Mouse (Mus musculus): ENCODE results near the gene Sdsl. TPM values are rescaled to one million over a fixed set of nuclear protein-coding genes. Genes with fewer than 3 reads are reported as not detected.
A peak's percentile ranks its signal among the peaks of the same experiment; 100 is the strongest.

Gene Sdsl
- 1.2 and 1.6 TPM in 2 replicates for polyA plus RNA-seq (2014; fragmentation: Nextera tagmentation; extraction: Ambion mirVana)

GRCm38 (mm10) chr5:120472770-120473169 lies at the start of gene Sdsl:
TSS of gene Sdsl (minus strand) at chr5:120472810.
- ATAC-seq (ENCODE audit: low read depth) (no peak), DNase-seq (ENCODE audit: low spot score) (no peak)
- Histone ChIP-seq H3K27me3 (replicated peaks; ENCODE audit: control insufficient read depth, insufficient read depth, low read length) (no peaks in the 10 kb centered on the region), H3K36me3 (ENCODE audit: control insufficient read depth, insufficient read depth, low read length) (no peaks in the 10 kb centered on the region), H3K9ac (ENCODE audit: low read depth, low read length) (no peak within 1 kb of the TSS), H3K4me1 (ENCODE audit: control insufficient read depth, insufficient read depth, low read length) (no peaks in the 10 kb centered on the region), H3K27ac (replicated peaks; ENCODE audit: low read depth, low read length) (no peak within 1 kb of the TSS), H3K9me3 (ENCODE audit: control insufficient read depth, low read length) (no peaks in the 10 kb centered on the region), H3K4me3 (ENCODE audit: low read depth, low read length) (no peak within 1 kb of the TSS), H3K4me2 (ENCODE audit: low read depth, low read length) (no peak within 1 kb of the TSS)
- whole genome bisulfite sequencing, result 79% methylated on average over 8 of the region's 8 CpGs

DNA sequence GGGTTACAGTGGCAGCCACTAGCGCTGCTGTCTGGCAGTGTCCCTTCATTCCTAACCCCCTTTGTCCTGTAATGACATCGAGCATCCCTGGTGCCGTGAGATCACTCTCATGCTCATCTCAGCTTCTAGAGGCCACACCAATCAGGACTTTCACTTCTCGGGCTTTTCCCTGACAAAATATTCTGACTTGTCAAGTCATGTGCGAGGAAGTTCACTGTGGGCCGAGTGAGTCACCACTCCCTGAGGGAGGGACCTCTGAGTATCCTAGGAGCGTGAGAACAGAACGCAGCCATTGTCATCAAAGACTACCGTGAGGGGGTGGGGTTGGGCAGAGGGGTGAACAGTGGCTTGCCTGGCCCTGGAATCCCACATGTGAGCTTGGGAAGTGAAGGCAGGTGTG lies 44.9 kb upstream of the Sdsl start:
- H3K27me3 ChIP-seq (replicated peaks; ENCODE audit: control insufficient read depth, insufficient read depth, low read length), result no peaks in the 10 kb centered on the region
- H3K27ac ChIP-seq (replicated peaks; ENCODE audit: low read depth, low read length), result no peak overlapping the region
- H3K9ac ChIP-seq (ENCODE audit: low read depth, low read length), result no peak overlapping the region
- H3K4me2 ChIP-seq (ENCODE audit: low read depth, low read length), result no peak overlapping the region
- H3K36me3 ChIP-seq (ENCODE audit: control insufficient read depth, insufficient read depth, low read length), result peaks cover 7% of the 10 kb centered on the region; the same call in 1 of the 2 replicates
- H3K4me1 ChIP-seq (ENCODE audit: control insufficient read depth, insufficient read depth, low read length), result peaks cover 14% of the 10 kb centered on the region
- 48% methylated on average over 9 of the region's 9 CpGs for WGBS
- peak; percentile 59 for DNase-seq (ENCODE audit: low spot score)
- H3K4me3 ChIP-seq (ENCODE audit: low read depth, low read length), result no peak overlapping the region
- ATAC-seq (ENCODE audit: low read depth), result no peak
- no peaks in the 10 kb centered on the region for H3K9me3 ChIP-seq (ENCODE audit: control insufficient read depth, low read length)

DNA sequence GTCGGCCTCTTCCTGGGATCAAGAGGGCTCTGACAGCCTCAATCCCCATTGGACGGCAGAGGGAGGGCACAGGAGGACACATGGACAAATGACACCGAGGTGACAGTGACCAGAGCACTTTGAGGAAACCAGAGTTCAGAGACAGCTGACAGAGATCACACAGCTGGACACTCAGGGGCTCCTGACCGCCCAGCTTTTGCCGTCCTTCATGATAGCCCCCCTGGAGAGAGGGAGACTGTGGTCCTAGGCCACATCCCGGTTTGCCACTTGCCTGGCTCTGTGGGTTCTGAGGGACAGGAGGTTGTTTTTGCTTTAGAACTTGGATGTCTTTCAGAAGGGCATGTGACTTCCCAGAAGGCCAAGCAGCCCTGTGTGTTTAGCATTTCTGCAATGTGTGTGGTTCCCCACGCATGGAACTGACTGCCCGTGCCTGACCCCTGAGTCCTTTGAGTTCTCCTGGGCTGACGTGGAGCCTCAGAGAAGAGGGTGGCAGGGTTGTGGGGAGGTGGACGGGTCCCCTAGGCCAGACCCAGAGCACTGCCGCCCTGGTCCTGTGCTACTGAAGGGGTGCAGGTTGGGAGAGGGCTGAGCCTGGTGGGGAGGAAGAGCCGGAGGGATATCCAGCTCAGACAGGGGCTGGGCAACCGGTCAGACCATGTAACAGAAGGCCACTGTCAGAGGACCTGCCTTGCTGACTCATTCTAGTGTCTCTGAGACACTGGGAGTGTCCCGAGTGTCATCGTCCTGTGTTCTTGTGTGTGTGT lies 43.8 kb upstream of the Sdsl start:
- H3K27ac ChIP-seq (replicated peaks; ENCODE audit: low read depth, low read length), result no peak overlapping the region
- 55% methylated on average over 15 of the region's 15 CpGs for WGBS
- peaks cover 18% of the 10 kb centered on the region for H3K4me1 ChIP-seq (ENCODE audit: control insufficient read depth, insufficient read depth, low read length)

DNA sequence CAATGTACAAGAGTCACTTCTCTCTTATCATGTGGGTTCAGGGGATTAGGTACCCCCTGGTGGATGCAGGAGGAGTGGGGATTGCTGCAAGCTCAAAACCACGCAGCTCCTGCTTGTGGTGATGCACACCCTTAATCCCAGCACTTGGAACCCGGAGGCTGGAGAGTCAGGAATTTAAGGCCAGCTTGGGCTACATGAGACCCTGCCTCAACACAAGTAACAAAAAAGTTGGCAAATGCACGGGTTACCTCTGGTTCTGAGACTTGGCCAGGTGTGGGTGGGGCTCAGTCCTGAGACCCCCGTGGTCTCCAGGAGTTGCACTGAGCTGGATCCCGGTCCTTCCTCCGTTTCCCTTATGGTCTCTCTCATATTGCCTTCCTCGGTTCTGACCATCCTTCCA lies 42.8 kb upstream of the Sdsl start:
- Histone ChIP-seq H3K9me3 (ENCODE audit: control insufficient read depth, low read length) (no peaks in the 10 kb centered on the region), H3K4me1 (ENCODE audit: control insufficient read depth, insufficient read depth, low read length) (peaks cover 19% of the 10 kb centered on the region), H3K9ac (ENCODE audit: low read depth, low read length) (peak overlapping the region; percentile 37; the same call in 1 of the 2 replicates), H3K4me2 (ENCODE audit: low read depth, low read length) (peak overlapping the region; percentile 18; the same call in 1 of the 2 replicates), H3K27ac (replicated peaks; ENCODE audit: low read depth, low read length) (peak overlapping the region; percentile 68), H3K4me3 (ENCODE audit: low read depth, low read length) (no peak overlapping the region), H3K36me3 (ENCODE audit: control insufficient read depth, insufficient read depth, low read length) (no peaks in the 10 kb centered on the region), H3K27me3 (replicated peaks; ENCODE audit: control insufficient read depth, insufficient read depth, low read length) (0 out of 2 replicates have a peak, but pooled peaks cover 5% of the 10 kb centered on the region)
- WGBS, result 69% methylated on average over 7 of the region's 7 CpGs
- DNase-seq (ENCODE audit: low spot score), result no peak
- no peak for ATAC-seq (ENCODE audit: low read depth)

More for the DNA sequence above, 43.8 kb upstream of the Sdsl start:
- ATAC-seq (ENCODE audit: low read depth) (no peak), DNase-seq (ENCODE audit: low spot score) (no peak)
- no peak overlapping the region; the same call in 1 of the 2 replicates for H3K9ac ChIP-seq (ENCODE audit: low read depth, low read length)
- H3K36me3 ChIP-seq (ENCODE audit: control insufficient read depth, insufficient read depth, low read length), result no peaks in the 10 kb centered on the region; the same call in 1 of the 2 replicates
- no peaks in the 10 kb centered on the region for H3K9me3 ChIP-seq (ENCODE audit: control insufficient read depth, low read length)
- no peak overlapping the region for H3K4me3 ChIP-seq (ENCODE audit: low read depth, low read length)
- no peak overlapping the region for H3K4me2 ChIP-seq (ENCODE audit: low read depth, low read length)
- H3K27me3 ChIP-seq (replicated peaks; ENCODE audit: control insufficient read depth, insufficient read depth, low read length), result 0 out of 2 replicates have a peak, but pooled peaks cover 5% of the 10 kb centered on the region

- Histone ChIP-seq H3K9me3 (ENCODE audit: control insufficient read depth, low read length) (no peaks in the 10 kb centered on the region), H3K27me3 (replicated peaks; ENCODE audit: control insufficient read depth, insufficient read depth, low read length) (0 out of 2 replicates have a peak, but pooled peaks cover 5% of the 10 kb centered on the region), H3K4me1 (ENCODE audit: control insufficient read depth, insufficient read depth, low read length) (peaks cover 19% of the 10 kb centered on the region), H3K36me3 (ENCODE audit: control insufficient read depth, insufficient read depth, low read length) (no peaks in the 10 kb centered on the region), H3K27ac (replicated peaks; ENCODE audit: low read depth, low read length) (peak overlapping the region; percentile 68), H3K4me3 (ENCODE audit: low read depth, low read length) (no peak overlapping the region), H3K4me2 (ENCODE audit: low read depth, low read length) (peak overlapping the region; percentile 18; the same call in 1 of the 2 replicates), H3K9ac (ENCODE audit: low read depth, low read length) (0 out of 2 replicates have a peak overlapping the region, but pooled peaks have one; percentile 8)
- WGBS, result 9% methylated on average over 4 of the region's 4 CpGs
- DNase-seq (ENCODE audit: low spot score) (peak; percentile 86), ATAC-seq (ENCODE audit: low read depth) (0 out of 2 replicates have a peak, but pooled peaks have one; percentile 26)
These were observed 42.1 kb upstream of the Sdsl start for GRCm38 (mm10) chr5:120514754-120515153.

DNA sequence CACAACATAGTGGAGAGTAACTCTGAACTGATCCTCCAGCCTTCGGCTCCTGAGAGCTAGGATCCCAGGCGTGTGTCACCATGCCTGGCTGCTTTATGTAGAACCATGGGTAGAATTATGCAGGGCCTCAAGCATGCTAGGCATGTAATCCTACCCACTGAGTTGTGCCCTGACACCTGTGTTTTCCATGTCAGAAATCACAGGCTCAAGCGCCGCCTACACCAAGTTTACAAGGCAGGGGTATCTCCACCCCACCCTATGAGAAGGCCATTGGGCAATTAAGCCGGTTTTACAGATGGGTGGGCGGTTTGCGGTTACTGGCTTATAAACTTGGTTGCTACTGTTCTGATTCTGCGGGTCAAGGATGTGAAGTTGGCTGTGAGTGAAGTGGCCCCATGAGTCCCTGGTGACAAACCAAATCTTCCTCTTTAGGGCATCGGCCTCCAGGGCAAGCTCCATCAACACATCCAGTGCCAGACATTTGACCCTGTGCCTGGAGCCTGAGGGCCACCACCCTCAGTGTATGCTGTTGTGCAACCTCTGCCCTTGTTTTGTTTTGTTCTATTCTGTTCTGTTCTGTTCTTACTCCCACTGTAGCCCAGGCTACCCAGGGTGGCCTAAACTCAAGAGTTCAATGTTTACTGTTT lies 41.5 kb upstream of the Sdsl start:
- no peak overlapping the region for H3K4me2 ChIP-seq (ENCODE audit: low read depth, low read length)
- no peaks in the 10 kb centered on the region for H3K36me3 ChIP-seq (ENCODE audit: control insufficient read depth, insufficient read depth, low read length)
- no peak overlapping the region for H3K4me3 ChIP-seq (ENCODE audit: low read depth, low read length)
- peak; percentile 37 for ATAC-seq (ENCODE audit: low read depth)
- 82% methylated on average over 9 of the region's 9 CpGs for WGBS
- peak; percentile 71 for DNase-seq (ENCODE audit: low spot score)
- 0 out of 2 replicates have a peak, but pooled peaks cover 5% of the 10 kb centered on the region for H3K27me3 ChIP-seq (replicated peaks; ENCODE audit: control insufficient read depth, insufficient read depth, low read length)
- peaks cover 19% of the 10 kb centered on the region for H3K4me1 ChIP-seq (ENCODE audit: control insufficient read depth, insufficient read depth, low read length)
- H3K9ac ChIP-seq (ENCODE audit: low read depth, low read length), result no peak overlapping the region
- no peaks in the 10 kb centered on the region for H3K9me3 ChIP-seq (ENCODE audit: control insufficient read depth, low read length)
- peak overlapping the region; percentile 68 for H3K27ac ChIP-seq (replicated peaks; ENCODE audit: low read depth, low read length)

GRCm38 (mm10) chr5:120512911-120513555 lies 40.4 kb upstream of the Sdsl start:
- Histone ChIP-seq H3K9ac (ENCODE audit: low read depth, low read length) (no peak overlapping the region), H3K4me1 (ENCODE audit: control insufficient read depth, insufficient read depth, low read length) (peaks cover 19% of the 10 kb centered on the region), H3K9me3 (ENCODE audit: control insufficient read depth, low read length) (no peaks in the 10 kb centered on the region), H3K4me2 (ENCODE audit: low read depth, low read length) (0 out of 2 replicates have a peak overlapping the region, but pooled peaks have one; percentile 7), H3K27ac (replicated peaks; ENCODE audit: low read depth, low read length) (no peak overlapping the region), H3K36me3 (ENCODE audit: control insufficient read depth, insufficient read depth, low read length) (no peaks in the 10 kb centered on the region), H3K27me3 (replicated peaks; ENCODE audit: control insufficient read depth, insufficient read depth, low read length) (0 out of 2 replicates have a peak, but pooled peaks cover 5% of the 10 kb centered on the region), H3K4me3 (ENCODE audit: low read depth, low read length) (no peak overlapping the region)
- DNase-seq (ENCODE audit: low spot score) (no peak), ATAC-seq (ENCODE audit: low read depth) (no peak)
- WGBS, result 46% methylated on average over 14 of the region's 15 CpGs

GRCm38 (mm10) chr5:120511643-120512220 lies 39.1 kb upstream of the Sdsl start:
- H3K27ac ChIP-seq (replicated peaks; ENCODE audit: low read depth, low read length), result no peak overlapping the region
- H3K27me3 ChIP-seq (replicated peaks; ENCODE audit: control insufficient read depth, insufficient read depth, low read length), result 0 out of 2 replicates have a peak, but pooled peaks cover 5% of the 10 kb centered on the region
- DNase-seq (ENCODE audit: low spot score) (no peak), ATAC-seq (ENCODE audit: low read depth) (no peak)
- no peaks in the 10 kb centered on the region for H3K9me3 ChIP-seq (ENCODE audit: control insufficient read depth, low read length)
- H3K4me3 ChIP-seq (ENCODE audit: low read depth, low read length), result peak overlapping the region; percentile 56
- H3K4me1 ChIP-seq (ENCODE audit: control insufficient read depth, insufficient read depth, low read length), result peaks cover 19% of the 10 kb centered on the region
- WGBS, result 31% methylated on average over 13 of the region's 14 CpGs
- H3K36me3 ChIP-seq (ENCODE audit: control insufficient read depth, insufficient read depth, low read length), result no peaks in the 10 kb centered on the region
- H3K4me2 ChIP-seq (ENCODE audit: low read depth, low read length), result peak overlapping the region; percentile 73
- H3K9ac ChIP-seq (ENCODE audit: low read depth, low read length), result peak overlapping the region; percentile 62

Data from embryonic facial prominence, embryonic 14.5 days (tissue).